Mouse (Mus musculus): ENCODE measurements around the gene Gm10277. TPM values are rescaled to one million over a fixed set of nuclear protein-coding genes. Genes with fewer than 3 reads are reported as not detected.
A peak's percentile ranks its signal among the peaks of the same experiment; 100 is the strongest.

Gm10277 gene
- polyA plus RNA-seq, 1 experiment from 2014 or later: 2.0 TPM

- H3K4me3 ChIP-seq (ENCODE audit: low read depth, low read length): no peak overlapping the region
- no peak overlapping the region for H3K27ac ChIP-seq (ENCODE audit: low read length)
- H3K36me3 ChIP-seq (ENCODE audit: control insufficient read depth, insufficient read depth, low read length): no peaks in the 10 kb centered on the region
- H3K4me2 ChIP-seq (ENCODE audit: low read length): no peak overlapping the region
- H3K9ac ChIP-seq (ENCODE audit: low read depth, low read length): no peak overlapping the region
- no peaks in the 10 kb centered on the region for H3K9me3 ChIP-seq (replicated peaks; ENCODE audit: control insufficient read depth, low read length, poor library complexity, severe bottlenecking)
- 89% methylated on average over 8 of the region's 8 CpGs for WGBS
- no peaks in the 10 kb centered on the region for H3K27me3 ChIP-seq (ENCODE audit: control insufficient read depth, insufficient read depth, low read depth, low read length)
- peaks cover 18% of the 10 kb centered on the region for H3K4me1 ChIP-seq (ENCODE audit: control insufficient read depth, insufficient read depth, low read length)
- no peak for ATAC-seq
These were observed 17.2 kb downstream of the Gm10277 start for GRCm38 (mm10) chr11:77770346-77770745.

- no peak overlapping the region for H3K4me3 ChIP-seq (ENCODE audit: low read depth, low read length)
These were observed 18.1 kb downstream of the Gm10277 start for GRCm38 (mm10) chr11:77769496-77769895.

GRCm38 (mm10) chr11:77766351-77767001, 21.1 kb downstream of the Gm10277 start:
- peak overlapping the region; percentile 97 for H3K4me2 ChIP-seq (ENCODE audit: low read length)
- H3K9me3 ChIP-seq (replicated peaks; ENCODE audit: control insufficient read depth, low read length, poor library complexity, severe bottlenecking): no peaks in the 10 kb centered on the region
- H3K4me3 ChIP-seq (ENCODE audit: low read depth, low read length): peak overlapping the region; percentile 36
- H3K9ac ChIP-seq (ENCODE audit: low read depth, low read length): peak overlapping the region; percentile 66
- peak overlapping the region; percentile 60 for H3K27ac ChIP-seq (ENCODE audit: low read length)
- H3K27me3 ChIP-seq (ENCODE audit: control insufficient read depth, insufficient read depth, low read depth, low read length): no peaks in the 10 kb centered on the region
- peaks cover 35% of the 10 kb centered on the region for H3K4me1 ChIP-seq (ENCODE audit: control insufficient read depth, insufficient read depth, low read length)
- WGBS: 2% methylated on average over 34 of the region's 35 CpGs
- no peak for ATAC-seq
- H3K36me3 ChIP-seq (ENCODE audit: control insufficient read depth, insufficient read depth, low read length): no peaks in the 10 kb centered on the region

More at GRCm38 (mm10) chr11:77769496-77769895, 18.1 kb downstream of the Gm10277 start:
- 79% methylated on average over 4 of the region's 4 CpGs for WGBS
- no peak for ATAC-seq
- no peak overlapping the region for H3K4me2 ChIP-seq (ENCODE audit: low read length)
- no peaks in the 10 kb centered on the region for H3K27me3 ChIP-seq (ENCODE audit: control insufficient read depth, insufficient read depth, low read depth, low read length)
- no peak overlapping the region for H3K9ac ChIP-seq (ENCODE audit: low read depth, low read length)
- H3K27ac ChIP-seq (ENCODE audit: low read length): no peak overlapping the region
- H3K9me3 ChIP-seq (replicated peaks; ENCODE audit: control insufficient read depth, low read length, poor library complexity, severe bottlenecking): no peaks in the 10 kb centered on the region
- H3K4me1 ChIP-seq (ENCODE audit: control insufficient read depth, insufficient read depth, low read length): peaks cover 27% of the 10 kb centered on the region
- no peaks in the 10 kb centered on the region for H3K36me3 ChIP-seq (ENCODE audit: control insufficient read depth, insufficient read depth, low read length)

- Histone ChIP-seq H3K36me3 (ENCODE audit: control insufficient read depth, insufficient read depth, low read length) (no peaks in the 10 kb centered on the region), H3K9me3 (replicated peaks; ENCODE audit: control insufficient read depth, low read length, poor library complexity, severe bottlenecking) (no peaks in the 10 kb centered on the region), H3K9ac (ENCODE audit: low read depth, low read length) (peak overlapping the region; percentile 34; the same call in 1 of the 2 replicates), H3K4me2 (ENCODE audit: low read length) (peak overlapping the region; percentile 97), H3K4me3 (ENCODE audit: low read depth, low read length) (no peak overlapping the region), H3K27me3 (ENCODE audit: control insufficient read depth, insufficient read depth, low read depth, low read length) (no peaks in the 10 kb centered on the region), H3K27ac (ENCODE audit: low read length) (no peak overlapping the region), H3K4me1 (ENCODE audit: control insufficient read depth, insufficient read depth, low read length) (peaks cover 35% of the 10 kb centered on the region)
- 60% methylated on average over 4 of the region's 4 CpGs for WGBS
- ATAC-seq: no peak
These were observed 22.1 kb downstream of the Gm10277 start for GRCm38 (mm10) chr11:77765459-77765777.

- H3K4me2 ChIP-seq (ENCODE audit: low read length): peak overlapping the region; percentile 97
- 52% methylated on average over 9 of the region's 9 CpGs for WGBS
- no peaks in the 10 kb centered on the region for H3K27me3 ChIP-seq (ENCODE audit: control insufficient read depth, insufficient read depth, low read depth, low read length)
- H3K9me3 ChIP-seq (replicated peaks; ENCODE audit: control insufficient read depth, low read length, poor library complexity, severe bottlenecking): no peaks in the 10 kb centered on the region
- peaks cover 35% of the 10 kb centered on the region for H3K4me1 ChIP-seq (ENCODE audit: control insufficient read depth, insufficient read depth, low read length)
- no peak for ATAC-seq
- H3K36me3 ChIP-seq (ENCODE audit: control insufficient read depth, insufficient read depth, low read length): no peaks in the 10 kb centered on the region
- H3K27ac ChIP-seq (ENCODE audit: low read length): no peak overlapping the region
- peak overlapping the region; percentile 99 for H3K4me3 ChIP-seq (ENCODE audit: low read depth, low read length)
- peak overlapping the region; percentile 99 for H3K9ac ChIP-seq (ENCODE audit: low read depth, low read length)
These were observed 22.7 kb downstream of the Gm10277 start for GRCm38 (mm10) chr11:77764694-77765458.

GRCm38 (mm10) chr11:77763673-77764340, 23.7 kb downstream of the Gm10277 start:
- WGBS: 1% methylated on average over 26 of the region's 26 CpGs
- H3K36me3 ChIP-seq (ENCODE audit: control insufficient read depth, insufficient read depth, low read length): no peaks in the 10 kb centered on the region
- H3K4me2 ChIP-seq (ENCODE audit: low read length): peak overlapping the region; percentile 97
- no peaks in the 10 kb centered on the region for H3K9me3 ChIP-seq (replicated peaks; ENCODE audit: control insufficient read depth, low read length, poor library complexity, severe bottlenecking)
- H3K4me3 ChIP-seq (ENCODE audit: low read depth, low read length): peak overlapping the region; percentile 99
- no peaks in the 10 kb centered on the region for H3K27me3 ChIP-seq (ENCODE audit: control insufficient read depth, insufficient read depth, low read depth, low read length)
- peaks cover 35% of the 10 kb centered on the region for H3K4me1 ChIP-seq (ENCODE audit: control insufficient read depth, insufficient read depth, low read length)
- H3K9ac ChIP-seq (ENCODE audit: low read depth, low read length): peak overlapping the region; percentile 99
- peak overlapping the region; percentile 94 for H3K27ac ChIP-seq (ENCODE audit: low read length)
- peak; percentile 75 for ATAC-seq

- Histone ChIP-seq H3K4me3 (ENCODE audit: low read depth, low read length) (peak within 1 kb of the TSS; percentile 99), H3K4me2 (ENCODE audit: low read length) (peak within 1 kb of the TSS; percentile 97), H3K9me3 (replicated peaks; ENCODE audit: control insufficient read depth, low read length, poor library complexity, severe bottlenecking) (no peaks in the 10 kb centered on the region), H3K4me1 (ENCODE audit: control insufficient read depth, insufficient read depth, low read length) (peaks cover 35% of the 10 kb centered on the region), H3K27ac (ENCODE audit: low read length) (peak within 1 kb of the TSS; percentile 94), H3K36me3 (ENCODE audit: control insufficient read depth, insufficient read depth, low read length) (no peaks in the 10 kb centered on the region), H3K27me3 (ENCODE audit: control insufficient read depth, insufficient read depth, low read depth, low read length) (no peaks in the 10 kb centered on the region), H3K9ac (ENCODE audit: low read depth, low read length) (peak within 1 kb of the TSS; percentile 99)
- WGBS: 2% methylated on average over 51 of the region's 79 CpGs
- ATAC-seq: peak; percentile 88
These were observed 24.5 kb downstream of the Gm10277 start, which contains the start of gene Myo18a for GRCm38 (mm10) chr11:77762783-77763672. Myo18a (plus strand) TSS chr11:77763246.

- no peak overlapping the region for H3K4me2 ChIP-seq (ENCODE audit: low read length)
- 84% methylated on average over 4 of the region's 4 CpGs for WGBS
- no peaks in the 10 kb centered on the region for H3K27me3 ChIP-seq (ENCODE audit: control insufficient read depth, insufficient read depth, low read depth, low read length)
- ATAC-seq: no peak
- no peak overlapping the region for H3K4me3 ChIP-seq (ENCODE audit: low read depth, low read length)
- no peak overlapping the region for H3K9ac ChIP-seq (ENCODE audit: low read depth, low read length)
- peaks cover 14% of the 10 kb centered on the region for H3K4me1 ChIP-seq (ENCODE audit: control insufficient read depth, insufficient read depth, low read length)
- H3K27ac ChIP-seq (ENCODE audit: low read length): no peak overlapping the region
- H3K36me3 ChIP-seq (ENCODE audit: control insufficient read depth, insufficient read depth, low read length): no peaks in the 10 kb centered on the region
- H3K9me3 ChIP-seq (replicated peaks; ENCODE audit: control insufficient read depth, low read length, poor library complexity, severe bottlenecking): no peaks in the 10 kb centered on the region
These were observed 27.5 kb downstream of the Gm10277 start for GRCm38 (mm10) chr11:77760031-77760430.
